Mouse (Mus musculus): ENCODE results near the gene Gm21874.
"Not testable (repeated sequence)": the region's sequence is repeated elsewhere in the genome, so short reads cannot be mapped to it uniquely, and the experiment has no call there.

The Gm21874 gene

DNA sequence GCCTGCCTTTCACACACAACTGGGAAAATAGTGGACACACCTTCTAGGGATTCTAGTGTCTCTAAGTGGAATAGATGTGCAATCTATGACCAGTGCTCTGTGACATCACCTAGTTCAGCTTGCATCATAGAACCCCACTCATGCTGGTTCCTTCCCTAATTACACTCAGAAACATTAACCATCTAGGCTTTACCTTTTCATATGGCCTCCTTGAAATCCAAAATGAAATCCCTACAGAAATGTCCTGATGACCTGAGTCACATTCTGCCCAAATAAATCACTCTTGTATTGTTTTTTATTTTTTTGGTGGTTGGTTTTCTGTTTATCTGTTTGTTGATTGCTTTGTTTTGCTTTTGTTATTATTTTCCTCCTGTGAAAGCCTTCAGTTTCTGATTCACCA lies at the start of gene Gm21874:
TSS of gene Gm21874 (minus strand) at position 101 of the 400 bp plus-strand sequence.
- DNase-seq (ENCODE audit: low spot score), result not testable (repeated sequence)

Measured in embryo, embryonic 10.5 days (tissue).